Comparison of ENCODE assay signal across 11 mouse cellular contexts in genomic region chr1:164814243-164814642, GRCm38 (mm10). TPM values are rescaled to one million over a fixed set of nuclear protein-coding genes. Genes with fewer than 3 reads are reported as not detected.
A peak's percentile ranks its signal among the peaks of the same experiment; 100 is the strongest.
DNase-seq lines count a peak whose midpoint lies in the region; ATAC-seq lines count a peak whose summit lies in the region.
"Had no signal": no experiment of that assay in that cellular context is flagged by ENCODE, and none has a peak within 500 bp of the region (broad histone marks: within the 10 kb centered on the region; RNA-seq: fewer than 3 reads in every experiment).

No protein-coding gene starts in this region.

- H3K4me3 ChIP-seq in heart, embryonic 10.5 days, result no peak overlapping the region
- no peak overlapping the region for H3K4me3 ChIP-seq in liver, embryonic 11.5 days (ENCODE audit: low read depth, low read length)

- ATAC-seq in hematopoietic stem cell, adult 5-6 weeks (replicated peaks in 1 of 2; ENCODE audit: insufficient read depth in 1 of 2, low FRiP score in 2 of 2, low TSS enrichment in 1 of 2, low read depth in 1 of 2, poor library complexity in 2 of 2, severe bottlenecking in 2 of 2), result peak; percentile 55 to 60; a peak in 3 of 4 replicates
- ATAC-seq in inflammation-experienced regulatory T-cells, adult 6 months, result no peak
- ATAC-seq in liver, embryonic 11.5 days (replicated peaks; ENCODE audit: low FRiP score), result no peak
- ATAC-seq: liver, postnatal 0 days had no signal

- H3K36me3 ChIP-seq in heart, embryonic 10.5 days, result no peaks in the 10 kb centered on the region
- no peaks in the 10 kb centered on the region for H3K36me3 ChIP-seq in liver, embryonic 11.5 days (ENCODE audit: control insufficient read depth, insufficient read depth, low read length)
- H3K36me3 ChIP-seq: G1E had no signal

- H3K9me3 ChIP-seq in heart, embryonic 10.5 days, result no peaks in the 10 kb centered on the region
- H3K9me3 ChIP-seq in liver, embryonic 11.5 days (ENCODE audit: control insufficient read depth, low read length), result no peaks in the 10 kb centered on the region

- 67% methylated on average over 2 of the region's 2 CpGs for WGBS in heart, embryonic 10.5 days
- 65% methylated on average over 2 of the region's 2 CpGs for WGBS in liver, embryonic 11.5 days

- DNase-seq in heart, adult 8-10 months (ENCODE audit: low spot score), result peak; percentile 33
- no peak for DNase-seq in heart, embryonic 10.5 days (ENCODE audit: low spot score)
- DNase-seq in brain, adult 2 months (ENCODE audit: low read depth, low spot score), result peak; percentile 81
- peak; percentile 52 to 60 for DNase-seq in cerebellum, postnatal 10 days
- no peak for DNase-seq in liver, embryonic 11.5 days (ENCODE audit: low spot score)
- DNase-seq: liver, postnatal 0 days; right cerebral cortex, postnatal 4 days; thymus, postnatal 25 days had no signal

- H3K4me2 ChIP-seq in liver, embryonic 11.5 days, result no peak overlapping the region

- H3K9ac ChIP-seq in liver, embryonic 11.5 days (ENCODE audit: low read depth, low read length), result no peak overlapping the region
- H3K9ac ChIP-seq: liver, postnatal 0 days had no signal

- H3K27me3 ChIP-seq in heart, embryonic 10.5 days (ENCODE audit: insufficient read depth, poor library complexity, severe bottlenecking), result no peaks in the 10 kb centered on the region
- H3K27me3 ChIP-seq in liver, embryonic 11.5 days (replicated peaks; ENCODE audit: control insufficient read depth, insufficient read depth, low read length), result no peaks in the 10 kb centered on the region

- no peaks in the 10 kb centered on the region for H3K4me1 ChIP-seq in heart, embryonic 10.5 days
- no peaks in the 10 kb centered on the region for H3K4me1 ChIP-seq in liver, embryonic 11.5 days (replicated peaks; ENCODE audit: control insufficient read depth, insufficient read depth, low read length)

- no peak overlapping the region for H3K27ac ChIP-seq in heart, embryonic 10.5 days
- no peak overlapping the region for H3K27ac ChIP-seq in liver, embryonic 11.5 days (ENCODE audit: low read depth, low read length)

RNA-seq across cellular contexts. Expression of gene Dpt, which starts 17.8 kb away (rescaled TPM):
- 10 to 100 TPM; 77.8 to 93.7 (median 88.2) TPM for total RNA-seq in heart, adult 8-10 months (2022)
- 0.07 TPM in 1 of 2 replicates, not detected in the other for polyA plus RNA-seq in heart, embryonic 10.5 days (2016; fragmentation: Nextera tagmentation; extraction: Ambion mirVana)
- total RNA-seq in hematopoietic stem cell, adult 5-6 weeks (2017), result not detected in 2 replicates
- under 1 TPM in 2 of 3 experiments, not detected in 1; 0.19 to 0.45 TPM for polyA plus RNA-seq in inflammation-experienced regulatory T-cells, adult 6 months (2017; shearing (Covaris generic))
- not detected in 2 replicates for polyA plus RNA-seq in liver, embryonic 11.5 days (2014; fragmentation: Nextera tagmentation; extraction: Ambion mirVana)
- total RNA-seq: G1E had no signal
- polyA plus RNA-seq: G1E had no signal

Comparison
In these comparisons a context has a peak if more than half of its experiments do, and no peak if none do; other contexts are left out.
1. DNase-seq: peak in heart, adult 8-10 months (single experiment), brain, adult 2 months (single experiment) and cerebellum, postnatal 10 days (2 of 2); none in heart, embryonic 10.5 days (single experiment) and liver, embryonic 11.5 days (single experiment).
2. ATAC-seq: peak in hematopoietic stem cell, adult 5-6 weeks (2 of 2); none in inflammation-experienced regulatory T-cells, adult 6 months (single experiment) and liver, embryonic 11.5 days (single experiment).